Mouse (Mus musculus) E14TG2a.4 (cell line): ENCODE measurements around the gene S1pr5.

Experiments used
- CTCF ChIP-seq: conservative IDR thresholded peaks from 2 replicates; pipeline ENCODE4 v1.5.1; 2014; ENCODE audit warnings: low read length
- NANOG ChIP-seq: IDR thresholded peaks from 2 replicates; pipeline ENCODE4 v1.6.1; 2014; ENCODE audit warnings: borderline replicate concordance, low read length, mixed read lengths
- POU5F1 ChIP-seq: IDR thresholded peaks from 2 replicates; pipeline ENCODE4 v1.6.1; 2014; ENCODE audit warnings: low read length, borderline replicate concordance

DNA sequence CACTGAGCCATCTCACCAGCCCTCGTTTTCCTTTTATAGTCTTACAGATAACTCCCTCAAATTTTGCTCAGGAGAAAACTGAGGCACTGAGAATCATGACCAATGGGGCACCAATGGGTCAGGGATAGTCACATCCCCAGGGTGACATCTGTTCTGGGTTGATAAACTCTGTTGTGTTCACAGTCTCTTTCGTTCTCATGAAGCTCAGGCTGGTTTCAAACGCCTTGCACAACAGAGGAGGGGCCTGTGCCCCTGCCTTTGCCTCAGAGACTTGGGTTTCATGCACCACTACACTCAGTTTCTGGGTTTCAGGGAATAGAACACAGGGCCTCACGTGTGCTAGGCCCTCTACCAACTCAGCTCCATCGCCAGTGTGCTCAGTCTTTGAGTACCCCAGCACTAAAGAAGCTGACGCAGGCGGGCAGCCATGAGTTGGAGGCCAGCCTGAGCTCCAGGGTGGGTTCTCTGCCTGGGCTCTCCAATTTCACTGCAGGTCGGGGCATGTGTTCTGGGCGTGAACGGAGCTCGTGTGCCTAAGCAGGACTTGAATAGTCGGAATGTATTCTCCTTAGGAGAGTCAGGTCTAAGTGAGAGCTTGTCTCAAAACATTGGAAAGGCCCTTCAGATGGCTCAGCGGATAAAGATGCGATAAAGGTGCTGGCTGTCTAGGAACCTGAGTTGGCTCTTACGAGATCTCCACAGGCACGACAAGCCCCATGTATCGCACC lies 16.2 kb upstream of the S1pr5 start:
- TF ChIP-seq CTCF (no peak), POU5F1 (no peak), NANOG (no peak)
